Mouse (Mus musculus) liver, adult 2 months (tissue): ENCODE measurements around the gene Dok4. TPM values are rescaled to one million over a fixed set of nuclear protein-coding genes. Genes with fewer than 3 reads are reported as not detected.

ENCODE experiments used
- DNase-seq: peaks from one replicate; pipeline ENCODE4 v3.0.0-alpha.2; 2011; ENCODE audit warnings: low read depth, low spot score; ENCODE audit errors: extremely low read depth
- H3K27ac ChIP-seq: fragments of 200-500 bp; replicated peaks from 2 replicates; pipeline ENCODE4 v1.5.1; 2012; ENCODE audit warnings: low read depth, mild to moderate bottlenecking, control low read depth, inconsistent platforms, low read length; ENCODE audit not compliant: insufficient read depth
- H3K27me3 ChIP-seq: fragments of 200-500 bp; 2 replicates; pipeline ENCODE4 v1.6.1; 2012; ENCODE audit warnings: mild to moderate bottlenecking, moderate library complexity, low read length, inconsistent platforms; ENCODE audit not compliant: control insufficient read depth, insufficient read depth
- H3K36me3 ChIP-seq: fragments of 200-500 bp; 2 replicates; pipeline ENCODE4 v1.6.1; 2012; ENCODE audit warnings: low read length, inconsistent platforms; ENCODE audit not compliant: control insufficient read depth, insufficient read depth
- H3K4me1 ChIP-seq: fragments of 200-500 bp; 2 replicates; pipeline ENCODE4 v1.6.1; 2011; ENCODE audit warnings: low read length; ENCODE audit not compliant: control insufficient read depth, insufficient read depth
- H3K4me3 ChIP-seq: fragments of 200-500 bp; 2 replicates; pipeline ENCODE4 v1.5.1; 2011; ENCODE audit warnings: low read depth, mild to moderate bottlenecking, control low read depth, low read length, moderate library complexity; ENCODE audit not compliant: insufficient read depth
- H3K79me2 ChIP-seq: fragments of 200-500 bp; 2 replicates; pipeline ENCODE4 v1.6.1; 2012; ENCODE audit warnings: inconsistent platforms, mild to moderate bottlenecking, low read length, moderate library complexity; ENCODE audit not compliant: control insufficient read depth, insufficient read depth
- H3K9ac ChIP-seq: fragments of 200-500 bp; 2 replicates; pipeline ENCODE4 v1.6.1; 2012; ENCODE audit warnings: low read depth, mild to moderate bottlenecking, control low read depth, inconsistent platforms, low read length
- CTCF ChIP-seq: fragments of 200-500 bp; IDR thresholded peaks from 2 replicates; pipeline ENCODE4 v1.5.1; 2011; ENCODE audit warnings: low read depth, low read length, control low read depth
- POLR2A ChIP-seq: fragments of 200-500 bp; IDR thresholded peaks from 2 replicates; pipeline ENCODE4 v1.6.1; 2011; ENCODE audit warnings: low read length, control low read depth; ENCODE audit not compliant: insufficient read depth; ENCODE audit errors: extremely low read depth
- WGBS: fragments of 180-500 bp; shearing (Covaris S2); methylation state at CpG from one replicate; pipeline ENCODE4 v1.1.7; 2018; 5-methylcytosine and 5-hydroxymethylcytosine counted together
- polyA plus RNA-seq: library from polyadenylated mRNA; depleted of rRNA; stranded (reverse); fragments of >200 nt; gene quantifications from 2 replicates; pipeline ENCODE4 v1.2.3, GENCODE M21; 2012
- total RNA-seq: library from RNA; depleted of rRNA; stranded (reverse); fragments of >200 nt; gene quantifications from 2 replicates; pipeline ENCODE4 v1.2.3, GENCODE M21; 2014

The Dok4 gene
- total and polyA plus RNA-seq, 2 experiments = 0.83 to 1.5 TPM

DNA sequence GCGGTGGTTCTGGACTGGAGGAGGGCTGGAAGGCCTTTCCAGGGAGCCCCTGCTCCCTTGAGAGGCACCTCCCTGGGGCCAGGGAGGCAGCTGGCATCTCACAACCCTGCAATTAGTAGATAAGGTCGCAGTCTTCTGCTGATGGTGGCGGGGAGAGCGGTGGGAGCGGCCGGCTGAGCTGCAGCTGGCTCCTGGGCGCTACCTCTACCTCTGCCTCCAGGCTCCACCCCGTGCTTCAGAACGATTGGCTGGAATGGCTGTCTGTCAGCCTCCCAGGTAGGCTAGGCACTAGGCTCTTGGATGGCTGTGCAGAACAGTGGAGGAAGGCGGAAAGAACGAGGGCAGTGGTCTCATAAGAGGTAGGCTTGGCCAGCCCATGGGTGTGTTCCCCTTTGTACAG, 23.1 kb upstream of the Dok4 start:
- 18% methylated on average over 11 of the region's 11 CpGs for WGBS
- DNase-seq = no peak
- H3K27me3 ChIP-seq = no peaks in the 10 kb centered on the region
- no peak overlapping the region for H3K4me3 ChIP-seq
- H3K27ac ChIP-seq = no peak overlapping the region
- no peak overlapping the region for H3K9ac ChIP-seq
- H3K4me1 ChIP-seq = 0 out of 2 replicates have a peak, but pooled peaks cover 1% of the 10 kb centered on the region
- no peaks in the 10 kb centered on the region for H3K79me2 ChIP-seq
- no peaks in the 10 kb centered on the region for H3K36me3 ChIP-seq
- TF ChIP-seq POLR2A = no peak
- TF ChIP-seq CTCF = no peak

DNA sequence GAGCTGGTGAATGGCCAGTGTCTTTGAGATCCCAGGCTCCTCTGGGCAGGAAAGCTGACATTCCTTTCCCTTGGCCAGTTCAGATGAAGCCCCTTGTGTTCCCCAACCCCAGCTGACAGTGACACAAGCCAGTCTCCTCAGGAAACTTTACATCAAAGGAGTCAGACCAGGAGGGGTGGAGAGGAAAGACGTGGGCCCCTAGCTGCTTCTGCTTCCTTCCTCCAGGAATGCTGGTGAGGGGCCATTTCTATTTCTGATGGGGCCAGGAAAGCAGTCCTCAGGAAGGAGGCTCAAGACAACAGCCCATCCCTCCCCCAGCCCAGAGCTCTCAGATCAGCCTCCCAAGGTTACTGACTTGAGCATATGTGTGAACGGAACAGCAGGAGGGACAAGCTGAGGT, 16.8 kb upstream of the Dok4 start:
- Histone ChIP-seq H3K79me2 (no peaks in the 10 kb centered on the region), H3K36me3 (no peaks in the 10 kb centered on the region), H3K27me3 (no peaks in the 10 kb centered on the region), H3K4me1 (no peaks in the 10 kb centered on the region), H3K9ac (no peak overlapping the region), H3K27ac (no peak overlapping the region), H3K4me3 (no peak overlapping the region)
- 57% methylated on average over 2 of the region's 2 CpGs for WGBS
- TF ChIP-seq POLR2A = no peak
- no peak for DNase-seq

DNA sequence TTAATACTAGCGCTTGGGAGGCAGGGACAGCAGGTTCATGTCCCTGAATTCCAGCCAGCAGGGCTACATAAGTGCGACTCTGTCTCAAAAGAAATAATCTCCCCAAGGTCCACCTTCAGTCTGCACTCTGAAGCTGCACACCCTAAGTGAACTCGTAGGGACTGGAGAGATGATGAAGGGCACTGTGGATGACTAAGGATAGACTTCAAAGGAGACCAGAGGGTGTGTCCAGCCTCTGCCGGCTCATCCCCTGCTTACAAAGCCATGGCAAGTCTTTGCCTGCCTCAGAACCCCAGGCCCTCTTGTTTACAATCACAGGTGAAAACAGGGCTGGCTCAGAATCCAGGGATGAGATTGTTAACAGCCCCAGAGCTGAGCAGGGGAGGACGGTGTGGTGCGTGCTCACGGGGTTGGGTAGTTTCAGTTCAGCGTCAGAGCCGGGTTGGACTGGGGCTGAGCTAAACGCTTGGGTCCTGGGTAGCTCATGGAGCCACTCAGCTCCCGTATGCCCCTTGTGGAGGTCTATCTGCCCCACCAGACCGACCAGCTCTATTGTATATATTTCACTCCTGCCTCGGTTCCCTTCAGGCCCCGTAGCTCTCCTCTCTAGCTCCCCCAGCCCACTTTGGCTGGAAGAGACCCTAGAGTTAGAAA, 12.4 kb upstream of the Dok4 start:
- no peaks in the 10 kb centered on the region for H3K27me3 ChIP-seq
- no peak overlapping the region for H3K27ac ChIP-seq
- WGBS = 40% methylated on average over 14 of the region's 14 CpGs
- H3K4me1 ChIP-seq = no peaks in the 10 kb centered on the region
- no peak for DNase-seq
- no peak overlapping the region for H3K4me3 ChIP-seq
- TF ChIP-seq CTCF (no peak), POLR2A (no peak)
- H3K9ac ChIP-seq = no peak overlapping the region
- H3K36me3 ChIP-seq = no peaks in the 10 kb centered on the region
- H3K79me2 ChIP-seq = no peaks in the 10 kb centered on the region

DNA sequence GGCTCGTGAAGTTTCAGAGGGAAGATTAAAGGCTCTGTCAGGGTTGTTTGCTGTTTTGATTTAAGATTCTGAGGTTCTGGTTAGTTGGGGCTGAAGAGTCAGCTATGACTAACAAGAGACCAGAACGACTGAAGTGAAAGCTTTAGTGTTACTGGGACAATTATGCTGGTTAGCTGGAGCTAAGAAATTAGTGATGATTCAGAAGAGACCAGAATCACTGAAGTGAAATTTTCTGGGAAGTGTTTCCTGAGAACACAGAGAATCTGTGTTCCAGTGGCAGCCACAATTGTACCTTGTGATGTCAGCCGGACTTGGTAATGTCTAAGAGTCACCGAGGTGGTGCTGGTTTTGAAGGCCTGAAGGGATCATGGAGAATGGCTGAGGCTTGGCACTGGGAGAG, 4.6 kb upstream of the Dok4 start:
- TF ChIP-seq CTCF (no peak), POLR2A (no peak)
- no peak overlapping the region for H3K27ac ChIP-seq
- WGBS = 78% methylated on average over 4 of the region's 4 CpGs
- H3K79me2 ChIP-seq = no peaks in the 10 kb centered on the region
- H3K4me1 ChIP-seq = no peaks in the 10 kb centered on the region; the same call in 1 of the 2 replicates
- no peak for DNase-seq
- H3K27me3 ChIP-seq = no peaks in the 10 kb centered on the region
- no peaks in the 10 kb centered on the region for H3K36me3 ChIP-seq
- no peak overlapping the region for H3K9ac ChIP-seq
- no peak overlapping the region for H3K4me3 ChIP-seq

DNA sequence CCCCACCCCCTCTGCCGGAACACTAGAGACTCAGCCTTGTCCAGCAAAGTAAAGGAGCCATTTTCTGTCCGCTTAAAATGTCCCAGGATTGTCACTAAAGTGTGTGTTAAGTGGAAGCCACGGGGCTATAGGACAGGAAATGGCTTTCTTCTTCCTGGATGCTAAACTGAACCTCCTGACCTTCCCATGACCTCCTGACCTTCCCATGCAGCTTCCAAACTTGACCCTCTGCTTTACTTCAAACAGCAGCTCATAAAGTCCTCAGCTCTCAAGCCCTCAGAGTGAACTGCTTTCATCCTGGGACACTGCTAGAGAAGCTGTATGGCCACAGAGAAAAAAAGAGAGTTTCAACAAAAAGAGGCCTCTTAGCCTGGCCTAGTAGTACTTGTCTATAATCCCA, 690 bp upstream of the Dok4 start:
- no peaks in the 10 kb centered on the region for H3K36me3 ChIP-seq
- no peak overlapping the region for H3K27ac ChIP-seq
- WGBS = 52% methylated on average over 3 of the region's 3 CpGs
- TF ChIP-seq POLR2A (no peak), CTCF (no peak)
- H3K4me1 ChIP-seq = no peaks in the 10 kb centered on the region; the same call in none of the 2 replicates
- no peak overlapping the region for H3K4me3 ChIP-seq
- DNase-seq = no peak
- no peaks in the 10 kb centered on the region for H3K79me2 ChIP-seq
- no peaks in the 10 kb centered on the region for H3K27me3 ChIP-seq
- no peak overlapping the region for H3K9ac ChIP-seq

DNA sequence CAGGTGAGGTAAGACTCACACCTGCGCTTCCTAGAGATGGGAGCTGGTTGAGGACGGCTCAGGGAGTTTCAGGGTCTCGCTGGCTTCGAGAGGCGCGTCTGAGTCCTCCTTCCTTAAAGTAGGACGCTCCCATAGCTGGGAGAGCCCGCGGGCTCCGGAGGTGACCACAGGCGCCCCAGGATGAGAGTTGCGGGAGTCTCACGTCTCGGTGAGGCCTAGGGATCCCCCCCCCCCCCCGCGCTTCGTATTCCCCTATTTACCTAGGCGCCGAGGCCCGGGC, 319 bp downstream of the Dok4 start:
- no peak for TF ChIP-seq CTCF
- TF ChIP-seq POLR2A = no peak
- H3K27ac ChIP-seq = no peak overlapping the region
- H3K79me2 ChIP-seq = no peaks in the 10 kb centered on the region
- peak overlapping the region; percentile 56 for H3K9ac ChIP-seq
- under 1% methylated on average over 20 of the region's 20 CpGs for WGBS
- H3K27me3 ChIP-seq = no peaks in the 10 kb centered on the region; the same call in 1 of the 2 replicates
- H3K36me3 ChIP-seq = no peaks in the 10 kb centered on the region
- H3K4me3 ChIP-seq = peak overlapping the region; percentile 54
- no peaks in the 10 kb centered on the region; the same call in none of the 2 replicates for H3K4me1 ChIP-seq
- no peak for DNase-seq
